Mouse (Mus musculus) forebrain, postnatal 0 days (tissue): ENCODE data around the gene Gstm5. TPM values are rescaled to one million over a fixed set of nuclear protein-coding genes. Genes with fewer than 3 reads are reported as not detected.
"Not testable (repeated sequence)": the region's sequence is repeated elsewhere in the genome, so short reads cannot be mapped to it uniquely, and the experiment has no call there.

Experiments used
- ATAC-seq: fragments of 200-750 bp; cut with Nextera tagmentation; 2 replicates; pipeline ENCODE4 v1.8.0; 2017; ENCODE audit warnings: mild to moderate bottlenecking, moderate library complexity
- DNase-seq: peaks from one replicate; pipeline ENCODE4 v3.0.0-alpha.2; 2015
- H3K27ac ChIP-seq: fragments of 300-500 bp; sonication (generic); 2 replicates; pipeline ENCODE4 v1.5.1; 2014; ENCODE audit warnings: low read depth, mild to moderate bottlenecking, antibody characterized with exemption, low read length, moderate library complexity, mixed read lengths
- H3K27me3 ChIP-seq: fragments of 300-500 bp; sonication (generic); 2 replicates; pipeline ENCODE4 v1.6.1; 2014; ENCODE audit warnings: mild to moderate bottlenecking, low read length, mixed read lengths; ENCODE audit not compliant: insufficient read depth
- H3K36me3 ChIP-seq: fragments of 300-500 bp; sonication (generic); 2 replicates; pipeline ENCODE4 v1.6.1; 2014; ENCODE audit warnings: mild to moderate bottlenecking, moderate library complexity; ENCODE audit not compliant: insufficient read depth
- H3K4me1 ChIP-seq: fragments of 300-500 bp; sonication (generic); 2 replicates; pipeline ENCODE4 v1.6.1; 2014; ENCODE audit warnings: antibody characterized with exemption; ENCODE audit not compliant: insufficient read depth
- H3K4me2 ChIP-seq: fragments of 300-500 bp; sonication (generic); 2 replicates; pipeline ENCODE4 v1.6.1; 2014; ENCODE audit warnings: low read depth, mild to moderate bottlenecking, moderate library complexity
- H3K4me3 ChIP-seq: fragments of 300-500 bp; sonication (generic); 2 replicates; pipeline ENCODE4 v1.5.1; 2014; ENCODE audit warnings: low read depth, low read length, mixed read lengths
- H3K9ac ChIP-seq: fragments of 300-500 bp; sonication (generic); 2 replicates; pipeline ENCODE4 v1.6.1; 2014; ENCODE audit warnings: mild to moderate bottlenecking
- H3K9me3 ChIP-seq: fragments of 300-500 bp; sonication (generic); 2 replicates; pipeline ENCODE4 v1.6.1; 2016; ENCODE audit warnings: low read length
- CTCF ChIP-seq: sonication (generic); IDR thresholded peaks from 2 replicates; pipeline ENCODE4 v1.5.1; 2016; ENCODE audit warnings: antibody characterized with exemption, control low read depth, low read depth
- WGBS: fragments of 180-500 bp; shearing (Covaris S2); extraction: QIAGEN DNeasy Blood & Tissue Kit; methylation state at CpG from one replicate; pipeline ENCODE4 v1.1.7; 2014; 5-methylcytosine and 5-hydroxymethylcytosine counted together
- polyA plus RNA-seq: library from polyadenylated mRNA; unstranded; fragments of >200 nt; fragmentation: Nextera tagmentation; extraction: Ambion mirVana; gene quantifications from 2 replicates; pipeline ENCODE4 v1.2.1, GENCODE M21; 2015
- total RNA-seq: library from RNA; depleted of rRNA; stranded (reverse); fragments of >200 nt; gene quantifications from 2 replicates; pipeline ENCODE4 v1.2.3, GENCODE M21; 2014

The Gstm5 gene
- total and polyA plus RNA-seq, 2 experiments from 2014 or later: 141 to 250 TPM

- H3K4me1 ChIP-seq: no peaks in the 10 kb centered on the region
- H3K27ac ChIP-seq: no peak overlapping the region
- H3K27me3 ChIP-seq: no peaks in the 10 kb centered on the region
- TF ChIP-seq CTCF: no peak
- H3K4me3 ChIP-seq: no peak overlapping the region
- ATAC-seq (no peak), DNase-seq (no peak)
- H3K4me2 ChIP-seq: no peak overlapping the region
- no peaks in the 10 kb centered on the region for H3K36me3 ChIP-seq
- H3K9me3 ChIP-seq: no peaks in the 10 kb centered on the region
- H3K9ac ChIP-seq: no peak overlapping the region
- WGBS: 74% methylated on average over 24 of the region's 24 CpGs
Measured at GRCm38 (mm10) chr3:107873335-107874251, 22.0 kb upstream of the Gstm5 start.

DNA sequence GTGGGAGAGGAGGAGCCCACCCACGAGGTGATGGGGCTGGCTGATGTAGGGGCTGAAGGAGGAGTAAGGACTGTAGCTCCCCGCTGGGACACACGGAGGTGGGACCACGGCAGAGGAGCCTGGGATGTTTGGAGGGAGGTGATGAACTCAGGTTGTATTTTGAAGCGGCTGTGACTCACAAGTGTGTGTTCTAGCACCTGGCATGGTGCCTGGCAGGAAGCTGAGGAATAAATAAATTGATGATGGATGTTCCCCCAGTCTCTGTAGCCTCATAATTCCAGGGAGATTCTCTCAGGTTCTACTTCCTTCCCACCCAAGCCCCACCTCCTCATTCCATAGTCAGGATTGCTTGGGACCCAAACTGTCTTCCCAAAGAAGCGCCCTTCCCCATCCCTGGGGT, 20.4 kb upstream of the Gstm5 start:
- no peak for ATAC-seq
- no peak for DNase-seq
- 74% methylated on average over 6 of the region's 6 CpGs for WGBS
- Histone ChIP-seq H3K9me3 (no peaks in the 10 kb centered on the region), H3K36me3 (no peaks in the 10 kb centered on the region), H3K27ac (no peak overlapping the region), H3K9ac (no peak overlapping the region), H3K4me1 (no peaks in the 10 kb centered on the region), H3K27me3 (no peaks in the 10 kb centered on the region), H3K4me2 (no peak overlapping the region), H3K4me3 (no peak overlapping the region)
- TF ChIP-seq CTCF: no peak

- no peak within 1 kb of the TSS for H3K27ac ChIP-seq
- H3K4me1 ChIP-seq: no peaks in the 10 kb centered on the region
- H3K4me3 ChIP-seq: no peak within 1 kb of the TSS
- H3K9me3 ChIP-seq: no peaks in the 10 kb centered on the region
- H3K9ac ChIP-seq: no peak within 1 kb of the TSS
- no peak for ATAC-seq
- no peak for TF ChIP-seq CTCF
- no peaks in the 10 kb centered on the region for H3K36me3 ChIP-seq
- WGBS: 88% methylated on average over 5 of the region's 5 CpGs
- no peak for DNase-seq
- H3K27me3 ChIP-seq: no peaks in the 10 kb centered on the region
- no peak within 1 kb of the TSS for H3K4me2 ChIP-seq
Measured at GRCm38 (mm10) chr3:107877005-107877404, 18.6 kb upstream of the Gstm5 start, which contains the start of gene Eps8l3. Gene Eps8l3 (plus strand): TSS chr3:107877229.

DNA sequence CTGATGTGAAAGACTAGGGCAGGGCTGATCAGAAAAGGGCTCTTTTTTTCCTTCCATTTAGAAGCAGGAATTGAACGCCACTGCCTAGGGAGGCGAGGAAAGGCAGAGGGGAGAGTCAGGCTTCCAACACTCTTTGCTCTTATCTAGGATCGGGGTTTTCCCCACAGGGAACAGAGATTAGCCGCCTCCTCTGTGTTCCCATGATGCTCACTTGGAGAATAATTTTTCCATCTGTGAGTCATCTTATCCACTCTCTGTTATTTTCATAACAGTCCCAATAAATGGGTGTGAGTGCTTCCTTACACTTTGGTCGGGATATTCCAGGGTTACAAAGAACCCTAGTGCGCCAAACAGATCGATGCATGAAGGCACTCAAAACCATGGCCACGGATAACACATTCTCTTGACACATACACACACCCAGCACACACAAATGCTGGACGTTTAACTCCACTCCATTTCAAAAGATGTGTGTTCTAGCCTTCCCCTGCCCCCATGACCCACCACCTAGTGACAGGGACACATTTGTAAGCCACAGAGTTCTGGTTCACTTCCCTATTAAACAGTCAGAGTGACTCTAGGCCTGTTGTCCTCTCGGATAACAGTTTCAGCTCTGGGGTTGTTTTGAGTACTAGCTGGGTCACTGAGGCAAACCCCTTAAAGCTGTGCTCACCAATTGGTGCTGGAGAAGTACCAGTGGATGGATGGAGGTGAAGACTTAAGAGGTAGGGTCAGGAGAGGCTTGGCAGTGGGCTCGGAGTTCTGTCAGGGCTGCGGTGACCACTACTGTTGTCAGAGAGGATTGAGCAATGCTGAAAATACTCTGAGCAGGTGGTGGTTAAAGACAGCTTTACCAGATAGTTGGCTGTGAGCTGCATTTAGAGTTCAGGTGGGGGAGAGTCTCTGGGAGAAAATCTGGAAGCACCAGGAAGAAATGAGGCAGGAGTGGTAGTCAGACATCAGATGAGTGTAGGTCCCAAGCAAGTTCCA, 17.6 kb upstream of the Gstm5 start:
- Histone ChIP-seq H3K4me2 (no peak overlapping the region), H3K4me3 (no peak overlapping the region), H3K4me1 (no peaks in the 10 kb centered on the region), H3K9ac (no peak overlapping the region), H3K36me3 (no peaks in the 10 kb centered on the region), H3K27me3 (no peaks in the 10 kb centered on the region), H3K9me3 (no peaks in the 10 kb centered on the region), H3K27ac (no peak overlapping the region)
- TF ChIP-seq CTCF: no peak
- ATAC-seq: no peak
- no peak for DNase-seq
- 84% methylated on average over 12 of the region's 12 CpGs for WGBS

- H3K27me3 ChIP-seq: no peaks in the 10 kb centered on the region
- no peak for TF ChIP-seq CTCF
- no peaks in the 10 kb centered on the region for H3K9me3 ChIP-seq
- 54% methylated on average over 9 of the region's 9 CpGs for WGBS
- H3K4me2 ChIP-seq: no peak overlapping the region
- H3K4me3 ChIP-seq: no peak overlapping the region
- no peaks in the 10 kb centered on the region for H3K4me1 ChIP-seq
- no peak overlapping the region for H3K9ac ChIP-seq
- DNase-seq (peak; percentile 77), ATAC-seq (peak; percentile 100)
- H3K36me3 ChIP-seq: no peaks in the 10 kb centered on the region
- peak overlapping the region; percentile 64; the same call in 1 of the 2 replicates for H3K27ac ChIP-seq
Measured at GRCm38 (mm10) chr3:107887674-107888495, 7.7 kb upstream of the Gstm5 start.

- 74% methylated on average over 2 of the region's 2 CpGs for WGBS
- H3K27ac ChIP-seq, ATAC-seq: not testable (repeated sequence)
Measured at GRCm38 (mm10) chr3:107889236-107889635, 6.4 kb upstream of the Gstm5 start.

More at GRCm38 (mm10) chr3:107889236-107889635, 6.4 kb upstream of the Gstm5 start:
- H3K4me3 ChIP-seq, H3K27me3 ChIP-seq, H3K4me2 ChIP-seq, H3K9ac ChIP-seq, DNase-seq, H3K4me1 ChIP-seq, H3K36me3 ChIP-seq, H3K9me3 ChIP-seq: not testable (repeated sequence)
